Mouse (Mus musculus) embryo, embryonic 10.5 days (tissue): Measurements from ENCODE around the gene Fzd2.

Source experiments
- DNase-seq: peaks from one replicate; pipeline ENCODE4 v3.0.0-alpha.2; 2015; ENCODE audit warnings: low spot score

Gene Fzd2

DNA sequence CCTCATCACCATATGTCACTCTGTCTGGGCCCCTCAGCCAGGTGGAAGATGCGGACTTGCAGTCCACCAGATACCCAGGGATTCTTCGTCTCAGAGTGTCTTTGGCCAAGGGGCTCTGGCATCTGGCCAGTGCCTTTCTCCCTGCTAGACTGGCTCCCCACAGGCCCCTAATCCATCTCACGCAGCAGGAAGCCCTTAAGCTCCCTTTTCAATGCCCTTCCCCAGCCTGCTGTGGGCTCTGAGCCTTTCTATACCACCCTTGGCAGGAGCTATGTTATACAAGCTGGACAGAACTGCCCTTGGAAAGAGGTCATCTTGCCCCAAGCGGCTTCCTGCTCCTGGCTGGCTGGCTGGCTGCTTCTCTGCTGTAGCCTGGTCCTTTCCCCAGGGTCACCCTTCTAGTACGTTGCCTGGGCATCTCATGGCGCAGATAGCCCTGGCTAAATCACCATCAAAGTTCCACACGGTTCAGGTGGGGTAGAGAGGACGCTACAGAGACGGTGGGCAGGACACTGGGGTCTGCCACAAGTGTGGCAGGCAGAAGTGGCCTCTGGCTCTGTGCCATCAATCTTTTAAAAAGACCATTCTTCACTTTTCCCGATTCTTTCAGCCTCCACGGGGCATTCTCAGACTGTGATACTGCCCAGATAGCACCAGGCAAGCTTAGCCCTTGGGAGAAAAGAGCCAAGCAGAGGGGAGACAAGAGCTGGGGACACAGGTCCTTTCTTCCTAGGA, 22.7 kb upstream of the Fzd2 start:
- DNase-seq = no peak

DNA sequence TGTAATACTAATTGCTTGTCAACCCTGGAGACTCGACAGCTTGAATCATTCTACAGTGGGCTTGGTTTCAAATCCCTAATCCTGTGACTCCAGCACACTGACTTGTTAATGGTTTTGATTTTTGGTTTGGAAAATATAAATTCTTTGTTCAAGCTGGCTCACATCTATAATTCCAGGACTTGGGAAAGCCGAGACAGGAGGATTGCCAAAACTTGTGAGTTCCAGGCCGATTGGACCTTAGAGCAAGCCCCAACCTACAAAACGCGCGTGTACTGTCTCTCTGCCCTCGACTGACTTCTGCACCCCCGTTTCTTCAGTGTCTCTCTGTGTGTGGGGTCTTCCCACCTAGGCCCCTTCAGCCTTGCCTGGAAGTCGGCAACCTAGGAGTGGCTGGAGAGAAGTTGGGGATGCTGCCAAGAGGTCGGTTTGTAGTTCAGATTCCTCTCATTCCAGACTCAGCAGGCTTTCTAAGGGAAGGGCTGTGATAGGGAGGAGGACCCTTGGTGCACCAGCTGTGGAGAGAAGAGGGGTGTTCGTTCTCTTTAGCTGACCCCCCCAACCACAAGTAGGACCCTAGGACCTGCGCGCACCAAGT, 22.1 kb upstream of the Fzd2 start:
- peak; percentile 48 for DNase-seq

DNA sequence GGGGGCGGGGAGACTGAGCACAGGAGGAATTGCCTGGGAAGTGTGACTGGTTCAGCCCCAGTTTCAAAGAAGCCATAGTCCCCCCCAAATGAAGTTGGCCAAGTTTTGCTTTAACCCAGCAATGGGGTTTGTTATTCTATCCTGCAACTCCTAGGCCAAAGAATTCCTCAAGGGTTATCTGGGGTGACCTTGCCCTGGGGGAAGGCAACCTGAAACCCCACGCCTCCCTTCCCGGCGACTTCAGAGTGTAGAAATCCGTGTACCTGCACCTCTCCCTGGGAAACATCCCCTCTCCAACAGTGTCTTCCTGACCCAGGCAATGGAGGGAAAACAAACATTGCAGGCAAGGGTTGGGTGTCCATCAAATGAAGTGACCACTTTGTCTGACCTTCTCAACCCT, 21.5 kb upstream of the Fzd2 start:
- DNase-seq = peak; percentile 42

DNA sequence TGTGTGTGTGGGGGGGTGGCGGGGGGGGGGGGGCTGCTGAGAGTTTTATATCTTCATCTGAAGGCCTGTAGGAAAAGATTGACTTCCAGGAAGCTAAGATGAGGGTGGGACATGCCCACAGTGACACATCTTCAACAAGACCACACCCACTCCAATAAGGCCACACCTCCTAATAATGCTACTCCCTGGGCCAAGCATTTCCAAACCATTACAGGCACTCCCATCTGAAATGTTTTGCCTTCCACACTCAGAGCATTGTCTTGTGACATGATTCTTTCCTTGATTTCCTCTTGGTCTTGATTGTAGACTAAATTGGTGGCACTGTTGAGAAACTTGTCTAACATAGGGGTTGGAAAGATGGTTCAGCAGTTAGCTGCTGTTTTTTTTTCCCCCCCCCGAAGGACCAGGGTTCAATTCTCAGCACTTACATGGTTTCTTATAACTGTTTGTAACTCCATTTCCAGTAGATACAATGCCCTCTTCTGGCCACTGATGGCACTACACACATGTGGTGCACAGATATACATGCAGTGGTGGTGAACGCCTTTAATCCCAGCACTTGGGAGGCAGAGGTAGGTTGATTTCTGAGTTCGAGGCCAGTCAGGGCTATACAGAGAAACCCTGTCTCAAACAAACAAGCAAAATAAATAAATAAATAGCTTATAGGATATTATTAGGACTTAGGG, 17.6 kb upstream of the Fzd2 start:
- no peak for DNase-seq

DNA sequence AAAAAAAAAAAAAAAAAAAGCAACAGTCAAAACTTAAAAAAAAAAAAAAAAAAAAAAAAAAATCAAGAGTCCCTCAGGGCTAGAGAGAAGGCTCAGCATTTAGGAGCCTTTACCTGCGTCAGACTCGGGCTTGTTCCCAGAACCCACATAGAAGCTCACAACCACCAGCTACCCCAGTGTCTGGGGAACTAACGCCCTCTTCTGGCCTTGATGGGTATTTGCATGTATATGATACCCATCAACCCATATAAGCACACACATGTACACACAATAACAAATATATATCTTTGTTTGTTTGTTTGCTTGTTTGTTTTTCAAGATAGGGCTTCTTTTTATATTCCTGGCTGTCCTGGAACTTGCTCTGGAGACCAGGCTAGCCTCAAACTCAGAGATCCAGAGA, 16.6 kb upstream of the Fzd2 start:
- DNase-seq = no peak

DNA sequence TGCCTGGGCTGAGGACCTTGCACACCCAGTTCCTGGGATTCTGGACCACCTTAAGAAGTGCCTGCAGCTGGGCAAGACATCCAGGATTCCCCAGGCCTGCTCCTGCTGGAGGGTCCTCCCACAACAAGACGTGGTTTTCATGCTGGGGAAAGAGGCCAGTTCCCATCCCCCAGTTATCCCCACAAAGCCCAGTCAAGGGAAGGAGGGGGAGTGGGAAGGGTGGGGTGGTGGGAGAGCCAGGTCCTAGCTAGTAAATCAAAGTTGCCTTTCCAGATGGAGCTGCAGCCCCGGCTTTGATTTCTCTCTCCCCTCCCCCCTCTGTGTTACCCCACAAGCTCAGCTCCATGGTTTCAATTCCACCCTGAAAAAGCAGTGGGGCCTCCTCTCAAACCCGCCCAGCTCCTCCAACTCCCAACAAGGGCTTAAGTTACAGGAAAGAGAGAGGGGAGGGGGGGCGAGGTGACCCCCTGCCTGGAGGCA, 8.8 kb upstream of the Fzd2 start:
- DNase-seq = peak; percentile 85

DNA sequence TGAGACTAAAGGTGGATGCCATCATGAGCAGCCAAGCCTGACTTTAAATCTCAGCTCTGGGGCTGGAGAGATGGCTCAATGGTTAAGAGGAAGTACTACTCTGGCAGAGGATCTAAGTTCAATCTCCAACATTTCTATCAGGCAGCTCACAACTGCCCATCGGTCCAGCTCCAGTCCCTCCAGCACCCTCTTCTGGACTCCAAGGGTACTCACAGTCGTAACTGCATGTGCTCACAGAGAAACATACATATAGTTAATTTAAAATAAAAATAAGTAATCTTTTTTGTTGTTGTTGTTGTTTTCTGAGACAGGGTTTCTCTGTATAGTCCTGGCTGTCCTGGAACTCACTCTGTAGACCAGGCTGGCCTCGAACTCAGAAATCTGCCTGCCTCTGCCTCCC, 4.3 kb upstream of the Fzd2 start:
- DNase-seq = peak; percentile 56

DNA sequence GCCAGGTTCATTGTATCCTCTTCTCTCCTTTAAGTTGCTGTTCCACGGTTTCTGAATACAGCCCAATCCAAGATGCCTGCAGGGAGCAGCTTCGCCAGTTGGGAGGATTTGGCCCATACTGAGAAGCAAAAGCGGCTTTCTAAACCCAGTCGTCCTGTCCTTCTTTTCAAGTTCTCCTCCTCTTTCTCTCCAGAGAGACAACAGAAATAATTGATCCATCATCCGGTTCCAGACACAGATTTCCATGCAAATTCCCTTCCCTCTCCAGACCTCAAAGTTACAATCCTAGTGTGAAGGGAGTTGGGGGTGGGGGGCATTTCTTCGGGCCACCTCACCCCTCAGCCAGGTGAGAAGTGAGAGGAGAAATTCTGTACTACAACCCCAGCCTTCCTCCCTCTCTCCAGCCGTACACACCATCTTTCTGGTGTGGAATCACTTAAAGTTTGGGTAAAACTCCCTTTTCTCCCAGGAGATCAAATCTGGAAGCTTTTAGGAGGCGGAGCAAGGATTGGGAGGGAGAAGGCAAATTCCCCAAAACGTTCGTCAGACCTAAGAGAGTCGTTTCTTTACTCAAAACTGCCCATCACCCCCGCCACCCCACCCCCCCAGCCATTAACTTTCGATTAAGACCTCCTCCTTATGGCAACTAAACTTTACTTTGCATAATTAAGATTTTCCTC, 1.2 kb upstream of the Fzd2 start:
- DNase-seq = peak; percentile 87

DNA sequence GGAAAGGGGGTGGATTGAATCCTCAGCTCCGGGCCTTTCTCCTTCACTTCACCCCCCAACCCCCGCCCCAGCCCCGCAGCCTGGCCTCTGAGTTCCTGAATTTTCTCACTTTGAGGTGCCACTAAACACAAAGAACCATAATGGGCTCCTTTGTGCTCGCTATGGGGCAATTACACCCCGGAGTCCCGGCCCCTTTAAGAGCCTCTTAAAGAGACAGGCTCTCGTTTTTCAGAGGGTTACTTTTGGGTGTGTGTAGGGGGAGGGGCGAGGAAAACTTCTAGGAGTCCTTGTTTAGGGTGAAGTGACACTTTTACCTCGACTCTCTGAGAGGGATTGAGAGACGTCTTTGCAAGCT, 723 bp upstream of the Fzd2 start:
- peak; percentile 95 for DNase-seq

DNA sequence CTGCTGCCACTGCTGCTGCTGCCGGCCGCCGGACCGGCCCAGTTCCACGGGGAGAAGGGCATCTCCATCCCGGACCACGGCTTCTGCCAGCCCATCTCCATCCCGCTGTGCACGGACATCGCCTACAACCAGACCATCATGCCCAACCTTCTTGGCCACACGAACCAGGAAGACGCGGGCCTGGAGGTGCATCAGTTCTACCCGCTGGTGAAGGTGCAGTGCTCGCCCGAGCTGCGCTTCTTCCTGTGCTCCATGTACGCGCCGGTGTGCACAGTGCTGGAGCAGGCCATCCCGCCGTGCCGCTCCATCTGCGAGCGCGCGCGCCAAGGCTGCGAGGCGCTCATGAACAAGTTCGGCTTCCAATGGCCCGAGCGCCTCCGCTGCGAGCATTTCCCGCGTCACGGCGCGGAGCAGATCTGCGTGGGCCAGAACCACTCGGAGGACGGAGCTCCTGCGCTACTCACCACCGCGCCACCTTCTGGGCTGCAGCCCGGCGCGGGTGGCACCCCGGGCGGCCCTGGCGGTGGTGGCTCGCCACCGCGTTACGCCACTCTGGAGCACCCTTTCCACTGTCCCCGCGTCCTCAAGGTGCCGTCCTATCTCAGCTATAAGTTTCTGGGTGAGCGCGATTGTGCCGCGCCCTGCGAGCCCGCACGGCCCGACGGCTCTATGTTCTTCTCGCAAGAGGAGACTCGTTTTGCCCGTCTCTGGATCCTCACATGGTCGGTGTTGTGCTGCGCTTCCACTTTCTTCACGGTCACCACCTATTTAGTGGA, 769 bp downstream of the Fzd2 start:
- peak; percentile 58 for DNase-seq

DNA sequence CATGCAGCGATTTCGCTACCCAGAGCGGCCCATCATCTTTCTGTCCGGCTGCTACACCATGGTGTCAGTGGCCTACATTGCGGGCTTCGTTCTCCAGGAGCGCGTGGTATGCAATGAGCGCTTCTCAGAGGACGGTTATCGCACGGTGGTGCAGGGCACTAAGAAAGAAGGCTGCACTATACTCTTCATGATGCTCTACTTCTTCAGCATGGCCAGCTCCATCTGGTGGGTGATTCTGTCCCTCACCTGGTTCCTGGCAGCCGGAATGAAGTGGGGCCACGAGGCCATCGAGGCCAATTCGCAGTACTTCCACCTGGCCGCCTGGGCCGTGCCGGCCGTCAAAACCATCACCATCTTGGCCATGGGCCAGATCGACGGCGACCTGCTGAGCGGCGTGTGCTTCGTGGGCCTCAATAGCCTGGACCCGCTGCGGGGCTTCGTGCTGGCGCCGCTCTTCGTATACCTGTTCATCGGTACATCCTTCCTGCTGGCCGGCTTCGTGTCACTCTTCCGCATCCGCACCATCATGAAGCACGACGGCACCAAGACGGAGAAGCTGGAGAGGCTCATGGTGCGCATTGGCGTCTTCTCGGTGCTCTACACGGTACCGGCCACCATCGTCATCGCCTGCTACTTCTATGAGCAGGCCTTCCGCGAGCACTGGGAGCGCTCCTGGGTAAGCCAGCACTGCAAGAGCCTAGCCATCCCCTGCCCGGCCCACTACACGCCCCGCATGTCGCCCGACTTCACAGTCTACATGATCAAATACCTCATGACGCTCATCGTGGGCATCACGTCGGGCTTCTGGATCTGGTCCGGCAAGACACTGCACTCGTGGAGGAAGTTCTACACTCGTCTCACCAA, 1.6 kb downstream of the Fzd2 start:
- DNase-seq = peak; percentile 69

DNA sequence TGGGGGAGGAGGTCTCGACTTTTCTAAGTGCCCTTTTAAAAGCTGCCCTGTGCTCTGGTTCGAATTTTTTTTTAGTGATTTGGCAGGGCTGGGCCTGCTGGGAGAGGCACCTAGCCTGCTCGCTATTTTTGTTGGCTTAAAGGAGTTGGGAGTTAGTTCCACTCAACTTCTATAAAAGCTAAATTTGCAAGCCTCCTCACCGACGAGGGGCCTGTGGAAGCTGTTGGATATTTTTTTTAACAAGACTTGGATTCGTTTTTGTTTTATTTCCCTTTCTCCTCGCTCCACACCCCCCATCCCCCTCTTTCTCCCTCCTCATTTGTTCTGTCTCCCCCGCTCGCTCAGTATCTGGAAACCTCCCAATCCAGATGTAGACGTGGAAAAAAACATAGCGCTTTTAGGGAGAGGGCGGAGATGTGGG, 2.6 kb downstream of the Fzd2 start:
- DNase-seq = peak; percentile 57

DNA sequence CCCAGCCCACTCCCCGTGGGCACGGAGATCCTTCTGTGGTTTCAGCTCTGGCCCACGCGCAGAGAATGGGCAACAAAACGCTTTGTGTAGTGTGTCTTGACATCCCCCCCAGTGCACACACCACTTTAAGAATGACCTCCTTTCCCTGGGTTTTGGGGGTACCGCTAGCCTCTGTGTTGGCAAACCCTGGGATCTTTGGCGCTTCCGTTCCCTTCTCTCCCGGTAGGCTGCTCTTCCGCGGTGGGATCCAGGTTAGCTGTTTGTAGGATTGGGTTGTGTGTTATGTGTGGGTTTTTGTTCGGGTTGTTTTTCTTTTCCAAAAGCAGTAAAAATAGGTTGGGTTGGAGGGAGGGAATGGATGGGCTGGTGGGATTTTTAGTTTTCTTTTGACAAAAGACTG, 3.0 kb downstream of the Fzd2 start:
- DNase-seq = peak; percentile 36

DNA sequence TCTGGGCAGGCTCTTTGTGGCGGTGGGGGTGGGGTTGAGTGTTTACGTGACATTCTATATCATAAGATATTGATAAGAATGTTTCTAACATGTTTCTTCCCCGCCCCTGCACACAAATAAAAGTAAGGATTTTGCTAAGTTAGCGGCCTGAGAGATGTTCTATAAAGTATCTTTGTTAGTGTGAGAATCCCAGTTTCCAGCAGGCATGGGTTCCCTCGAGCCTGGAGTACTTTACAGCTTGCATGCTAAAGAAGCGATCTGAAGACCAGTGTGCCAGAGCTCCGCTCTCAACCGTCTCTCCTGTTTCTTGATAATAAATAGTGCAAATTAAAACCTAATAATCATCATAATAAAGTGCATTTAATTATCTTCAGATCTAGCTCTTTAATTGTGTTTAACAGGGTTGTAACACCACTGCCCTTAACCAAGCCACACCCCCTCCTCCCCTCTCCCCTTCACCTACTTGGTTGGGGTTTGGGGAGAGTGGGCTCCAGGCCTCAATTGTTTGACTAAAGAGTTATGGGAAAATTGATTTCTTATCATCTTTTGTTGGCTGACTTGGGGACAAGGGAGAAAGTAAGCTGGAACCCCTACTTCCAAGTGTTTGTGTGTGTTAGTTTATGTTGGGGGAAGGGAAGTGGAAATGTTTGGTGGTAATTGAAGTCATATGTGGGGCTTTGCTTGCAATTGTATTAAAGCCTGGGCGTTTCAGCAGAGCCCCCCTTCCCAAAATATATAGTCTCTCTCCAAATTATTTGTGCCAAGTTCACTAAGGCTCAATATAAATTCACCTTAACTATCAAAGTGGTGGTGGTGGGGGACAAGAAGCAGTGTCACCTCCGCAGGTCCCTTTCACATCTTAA, 3.7 kb downstream of the Fzd2 start:
- peak; percentile 66 for DNase-seq

DNA sequence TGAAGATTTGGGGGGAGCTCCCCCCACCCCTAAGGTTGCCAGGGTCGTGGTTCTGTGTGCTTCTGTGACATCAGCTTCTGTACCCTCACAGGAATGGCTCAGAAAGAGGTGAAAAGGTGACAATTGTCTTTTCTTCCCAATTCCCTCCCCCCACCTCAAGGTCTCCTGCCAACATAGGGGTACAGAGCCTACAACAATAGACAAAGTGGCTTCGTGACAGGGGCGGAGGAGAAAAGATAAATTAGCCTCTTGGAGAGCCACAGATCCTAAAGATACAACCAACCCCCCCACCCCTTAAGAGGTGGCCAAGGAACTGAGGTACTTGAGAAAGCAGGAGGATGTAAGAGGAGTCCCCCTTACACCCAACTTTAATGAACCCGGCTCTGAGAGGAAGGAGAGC, 4.5 kb downstream of the Fzd2 start:
- peak; percentile 29 for DNase-seq

DNA sequence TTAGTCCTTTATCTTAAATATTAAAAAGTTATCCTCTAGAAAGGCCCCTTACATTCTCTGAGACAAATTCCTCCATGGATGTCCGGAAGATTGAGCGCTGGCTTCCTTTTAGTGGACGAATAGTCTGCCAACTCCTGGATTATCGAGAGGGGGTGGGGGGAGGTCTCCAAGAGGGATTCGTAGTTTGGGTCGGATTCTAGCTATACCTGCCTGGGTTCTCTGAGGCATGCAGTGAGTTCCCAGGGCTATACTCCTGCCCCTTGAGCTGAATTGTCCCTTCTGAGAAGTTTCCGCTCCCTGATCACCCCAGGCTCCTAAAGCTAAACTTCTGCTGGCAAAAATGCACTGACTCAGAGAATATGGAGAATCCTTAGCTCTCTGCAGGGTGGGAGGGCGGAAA, 5.3 kb downstream of the Fzd2 start:
- DNase-seq = peak; percentile 17

DNA sequence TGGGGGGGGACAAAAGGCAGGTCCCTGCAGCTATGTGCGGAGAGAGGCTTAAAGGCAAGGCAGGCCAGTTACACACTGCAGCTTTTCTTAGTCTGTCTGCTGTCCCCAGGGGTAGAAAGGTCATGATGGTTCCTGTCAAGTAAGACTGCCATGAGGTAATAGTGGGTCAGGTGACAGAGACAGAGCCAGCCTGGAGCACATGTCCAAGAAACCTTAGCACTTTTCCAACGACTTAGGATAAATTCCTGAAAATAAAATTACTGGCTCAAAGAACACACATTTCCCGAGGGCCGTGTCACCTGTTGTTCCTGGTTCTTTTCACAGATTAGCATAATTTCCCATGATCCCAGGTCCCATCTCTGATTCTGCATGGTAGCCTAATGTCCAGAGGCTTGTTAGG, 6.1 kb downstream of the Fzd2 start:
- peak; percentile 56 for DNase-seq

DNA sequence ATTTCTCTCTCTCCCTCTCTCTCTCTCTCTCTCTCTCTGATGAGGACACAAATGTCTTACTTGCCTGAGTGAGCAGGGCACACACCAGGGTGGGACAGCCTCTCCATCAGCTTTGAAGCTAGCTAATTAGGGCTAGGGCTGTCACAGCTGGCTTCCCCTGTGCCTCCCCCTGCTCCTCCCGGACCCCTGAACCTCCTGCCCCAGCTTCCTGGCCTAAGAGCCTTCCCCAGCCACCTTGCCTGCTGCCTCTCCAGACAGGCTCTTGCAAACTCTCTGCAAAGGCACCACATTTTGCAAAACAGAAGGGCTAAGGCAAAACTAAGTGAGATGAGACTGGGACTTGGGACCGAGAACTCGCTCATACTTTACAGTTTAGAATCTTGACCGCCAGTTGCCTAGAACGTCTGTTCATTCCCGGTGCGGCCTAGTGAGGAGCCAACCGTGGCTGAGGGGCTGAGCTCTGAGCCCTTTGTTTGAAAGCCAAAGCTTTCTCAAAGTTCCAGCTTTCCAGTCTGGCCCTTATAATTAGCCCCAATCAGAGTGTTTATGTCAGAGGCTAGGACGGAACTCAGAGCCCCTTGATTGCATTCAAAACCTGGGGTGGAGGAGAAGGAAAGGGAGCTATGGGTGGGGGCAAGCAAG, 6.6 kb downstream of the Fzd2 start:
- peak; percentile 61 for DNase-seq

DNA sequence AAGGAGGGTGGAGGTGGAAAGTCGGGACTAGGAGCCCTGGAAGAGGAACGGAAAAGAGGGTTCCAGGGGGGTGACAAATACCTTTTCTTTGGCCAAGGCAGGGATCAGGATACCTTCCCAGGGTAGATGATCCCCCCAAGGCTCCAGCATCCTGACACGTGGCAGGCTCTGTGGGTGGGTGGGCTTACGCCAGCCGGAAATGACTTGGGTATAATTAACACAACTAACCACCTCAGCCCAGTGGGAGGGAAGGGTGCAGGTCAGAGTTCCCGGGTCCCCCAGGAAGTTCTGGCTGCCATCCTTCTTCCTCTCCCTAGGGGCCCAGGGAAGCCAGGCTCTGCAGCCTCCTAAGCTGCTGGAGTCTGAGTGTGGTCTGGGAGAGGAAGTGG, 7.1 kb downstream of the Fzd2 start:
- DNase-seq = peak; percentile 29

DNA sequence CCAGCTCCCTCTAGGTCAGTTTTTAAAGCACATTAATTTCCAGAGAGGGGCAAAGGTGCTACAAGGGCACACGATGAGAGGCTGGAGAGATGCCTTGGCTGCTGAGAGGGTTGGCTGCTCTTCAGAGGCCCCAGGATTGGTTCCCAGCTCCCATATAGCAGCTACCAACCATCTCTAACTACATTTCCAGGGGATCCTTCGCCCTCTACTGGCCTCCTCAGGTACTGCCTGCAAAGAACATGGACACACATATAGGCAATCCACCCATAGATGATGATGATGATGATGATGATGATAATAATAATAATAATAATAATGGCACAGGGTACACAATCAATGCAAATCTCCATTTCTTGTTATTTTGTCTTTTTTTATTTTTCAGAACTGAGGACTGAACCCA, 15.3 kb downstream of the Fzd2 start:
- DNase-seq = no peak
